Mouse (Mus musculus) liver, embryonic 12.5 days (tissue): ENCODE measurements around the gene Pon2. TPM values are rescaled to one million over a fixed set of nuclear protein-coding genes. Genes with fewer than 3 reads are reported as not detected.

Experiments used
- polyA plus RNA-seq: library from polyadenylated mRNA; unstranded; fragments of >200 nt; fragmentation: Nextera tagmentation; extraction: Ambion mirVana; gene quantifications from 2 replicates; pipeline ENCODE4 v1.2.1, GENCODE M21; 2016

Pon2 gene
- polyA plus RNA-seq, 1 experiment from 2014 or later: 59.3 TPM

Other genes with a start within 250 kb of the Pon2 start
- gene Pon1, start 104.5 kb downstream of the Pon2 start, polyA plus RNA-seq: 0.66 and 0.98 TPM in 2 replicates
- gene Pon3, start 42.2 kb downstream of the Pon2 start, polyA plus RNA-seq: 15.4 and 16.0 TPM in 2 replicates
- 35.6 and 35.9 TPM in 2 replicates for gene Asb4, start 84.9 kb upstream of the Pon2 start, polyA plus RNA-seq
- 2.0 and 2.4 TPM in 2 replicates for gene Pdk4, start 197.9 kb upstream of the Pon2 start, polyA plus RNA-seq